Mouse (Mus musculus) megakaryocyte-erythroid progenitor cell, adult 5-6 weeks (primary cell): ENCODE results near the gene Gm49391. TPM values are rescaled to one million over a fixed set of nuclear protein-coding genes. Genes with fewer than 3 reads are reported as not detected.
"Not testable (repeated sequence)": the region's sequence is repeated elsewhere in the genome, so short reads cannot be mapped to it uniquely, and the experiment has no call there.

ENCODE experiments used
- ATAC-seq: replicated peaks from 2 replicates; pipeline ENCODE4 v1.8.0; 2016; ENCODE audit warnings: mild to moderate bottlenecking, inconsistent platforms; ENCODE audit not compliant: severe bottlenecking, poor library complexity, low FRiP score, low TSS enrichment
- total RNA-seq, 2 experiments: library from RNA; stranded (forward) in 1 of 2; stranded (reverse) in 1 of 2; fragments of 200-1000, 215-1000 nt in 1 of 2; fragments of >200 nt in 1 of 2; fragmentation: Nextera tagmentation in 1 of 2; gene quantifications; 2 replicates each; pipeline ENCODE4 v1.2.3; 2014 to 2017

Gene Gm49391
- total RNA-seq (2014; fragmentation: Nextera tagmentation), result not detected in 2 replicates
- total RNA-seq (2017), result 0.91 and 6.9 TPM in 2 replicates

GRCm38 (mm10) chr13:60936500-60936901, at the start of gene Gm49391, which contains the start of gene Ctla2a:
Gm49391 (minus strand) TSS chr13:60936571.
Ctla2a (minus strand) TSS chr13:60936625.
- peak; percentile 98 for ATAC-seq

GRCm38 (mm10) chr13:60972319-60972718, 35.9 kb upstream of the Gm49391 start:
- not testable (repeated sequence) for ATAC-seq

GRCm38 (mm10) chr13:60963985-60964384, 27.6 kb upstream of the Gm49391 start:
- ATAC-seq, result peak; percentile 37; the same call in 1 of the 2 replicates

- ATAC-seq, result no peak
Measured at GRCm38 (mm10) chr13:60961706-60962105, 25.3 kb upstream of the Gm49391 start.

GRCm38 (mm10) chr13:60941884-60942283, 5.5 kb upstream of the Gm49391 start, which contains the start of gene Tpbpa:
Tpbpa (minus strand) TSS chr13:60941984.
- ATAC-seq, result not testable (repeated sequence)

GRCm38 (mm10) chr13:60935490-60935889, 881 bp downstream of the Gm49391 start, which contains the start of gene Gm49393:
Gm49393 (minus strand) TSS chr13:60935590.
- ATAC-seq, result not testable (repeated sequence)

- ATAC-seq, result not testable (repeated sequence)
Measured at GRCm38 (mm10) chr13:60904780-60905179, 31.6 kb downstream of the Gm49391 start, which contains the start of gene Tpbpb. Tpbpb (minus strand) TSS chr13:60904880.

GRCm38 (mm10) chr13:60897328-60897727, 39.0 kb downstream of the Gm49391 start, which contains the start of gene Ctla2b:
Ctla2b (minus strand) TSS chr13:60897447.
- peak; percentile 65 for ATAC-seq

- not testable (repeated sequence) for ATAC-seq
Measured at GRCm38 (mm10) chr13:60896794-60897193, 39.6 kb downstream of the Gm49391 start, which contains the start of gene Gm49392. Gm49392 (minus strand) TSS chr13:60896894.

GRCm38 (mm10) chr13:60895406-60896160, 40.8 kb downstream of the Gm49391 start:
- ATAC-seq, result no peak

- ATAC-seq, result no peak
Measured at GRCm38 (mm10) chr13:60892301-60892700, 44.1 kb downstream of the Gm49391 start.

- no peak for ATAC-seq
Measured at GRCm38 (mm10) chr13:60864281-60864680, 72.1 kb downstream of the Gm49391 start, which contains the start of gene 4930486L24Rik. 4930486L24Rik (minus strand) TSS chr13:60864475.

- no peak for ATAC-seq
Measured at GRCm38 (mm10) chr13:60848241-60849120, 87.9 kb downstream of the Gm49391 start.

Other genes starting within 250 kb of the Gm49391 start
- gene BC051665, start 150.2 kb downstream of the Gm49391 start, total RNA-seq (2014; fragmentation: Nextera tagmentation), result not detected in 2 replicates
- not detected in 2 replicates for gene BC051665, start 150.2 kb downstream of the Gm49391 start, total RNA-seq (2017)
- gene Ctsll3, start 133.7 kb downstream of the Gm49391 start, total RNA-seq (2014; fragmentation: Nextera tagmentation), result not detected in 2 replicates
- not detected in 2 replicates for gene Ctsll3, start 133.7 kb downstream of the Gm49391 start, total RNA-seq (2017)
- gene 4930486L24Rik, start 72.1 kb downstream of the Gm49391 start, total RNA-seq (2014; fragmentation: Nextera tagmentation), result not detected in 2 replicates
- 0.15 and 0.99 TPM in 2 replicates for gene 4930486L24Rik, start 72.1 kb downstream of the Gm49391 start, total RNA-seq (2017)
- not detected in 2 replicates for gene Gm49392, start 39.7 kb downstream of the Gm49391 start, total RNA-seq (2014; fragmentation: Nextera tagmentation)
- not detected in 2 replicates for gene Gm49392, start 39.7 kb downstream of the Gm49391 start, total RNA-seq (2017)
- 1.9 and 2.1 TPM in 2 replicates for gene Ctla2b, start 39.1 kb downstream of the Gm49391 start, total RNA-seq (2014; fragmentation: Nextera tagmentation)
- 13.2 and 27.5 TPM in 2 replicates for gene Ctla2b, start 39.1 kb downstream of the Gm49391 start, total RNA-seq (2017)
- not detected in 2 replicates for gene Tpbpb, start 31.7 kb downstream of the Gm49391 start, total RNA-seq (2014; fragmentation: Nextera tagmentation)
- not detected in 2 replicates for gene Tpbpb, start 31.7 kb downstream of the Gm49391 start, total RNA-seq (2017)
- not detected in 2 replicates for gene Gm49393, start 981 bp downstream of the Gm49391 start, total RNA-seq (2014; fragmentation: Nextera tagmentation)
- gene Gm49393, start 981 bp downstream of the Gm49391 start, total RNA-seq (2017), result not detected in 2 replicates
- gene Ctla2a, start 54 bp upstream of the Gm49391 start, total RNA-seq (2014; fragmentation: Nextera tagmentation), result 19.0 and 39.1 TPM in 2 replicates
- 93.3 and 277 TPM in 2 replicates for gene Ctla2a, start 54 bp upstream of the Gm49391 start, total RNA-seq (2017)
- not detected in 2 replicates for gene Tpbpa, start 5.4 kb upstream of the Gm49391 start, total RNA-seq (2014; fragmentation: Nextera tagmentation)
- gene Tpbpa, start 5.4 kb upstream of the Gm49391 start, total RNA-seq (2017), result not detected in 2 replicates
- gene Ctsj, start 69.4 kb upstream of the Gm49391 start, total RNA-seq (2014; fragmentation: Nextera tagmentation), result not detected in 2 replicates
- not detected in 2 replicates for gene Ctsj, start 69.4 kb upstream of the Gm49391 start, total RNA-seq (2017)
- not detected in 2 replicates for gene Ctsq, start 104.1 kb upstream of the Gm49391 start, total RNA-seq (2014; fragmentation: Nextera tagmentation)
- gene Ctsq, start 104.1 kb upstream of the Gm49391 start, total RNA-seq (2017), result not detected in 2 replicates
- not detected in 2 replicates for gene Ctsr, start 227.7 kb upstream of the Gm49391 start, total RNA-seq (2014; fragmentation: Nextera tagmentation)
- not detected in 2 replicates for gene Ctsr, start 227.7 kb upstream of the Gm49391 start, total RNA-seq (2017)